Mouse (Mus musculus): ENCODE results near the gene Fam217b. TPM values are rescaled to one million over a fixed set of nuclear protein-coding genes. Genes with fewer than 3 reads are reported as not detected.

Gene Fam217b
- polyA plus RNA-seq, 1 experiment from 2014 or later, result 5.5 TPM

DNA sequence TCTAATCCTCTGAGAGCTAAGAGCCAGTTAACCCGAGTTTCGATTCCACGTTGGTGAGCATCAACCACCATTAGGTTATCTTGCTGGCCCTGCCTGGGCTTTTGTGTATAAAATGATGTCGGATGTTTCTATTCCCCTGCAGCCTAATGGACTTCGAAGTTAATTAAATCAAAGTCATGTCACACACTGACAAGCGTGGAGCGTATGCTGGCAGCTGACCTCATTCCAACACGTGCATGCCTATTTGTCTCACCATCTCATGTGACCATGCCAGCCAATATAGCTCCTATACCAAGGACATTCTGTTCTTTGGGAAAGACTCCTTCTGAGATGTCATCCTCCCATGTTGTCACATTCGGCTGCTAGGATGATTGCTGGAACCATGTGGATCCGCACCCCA lies 59.6 kb downstream of the Fam217b start:
- Histone ChIP-seq H3K4me2 (ENCODE audit: low read depth, low read length) (no peak overlapping the region), H3K4me3 (ENCODE audit: low read depth, low read length) (no peak overlapping the region), H3K27me3 (ENCODE audit: control insufficient read depth, insufficient read depth, low read length) (no peaks in the 10 kb centered on the region), H3K27ac (replicated peaks; ENCODE audit: low read depth, low read length) (no peak overlapping the region), H3K9ac (replicated peaks; ENCODE audit: low read length) (no peak overlapping the region), H3K4me1 (ENCODE audit: control insufficient read depth, insufficient read depth, low read length) (no peaks in the 10 kb centered on the region), H3K36me3 (replicated peaks; ENCODE audit: control insufficient read depth, insufficient read depth, low read depth, low read length) (no peaks in the 10 kb centered on the region), H3K9me3 (replicated peaks; ENCODE audit: control insufficient read depth, low read length) (no peaks in the 10 kb centered on the region)
- 82% methylated on average over 10 of the region's 10 CpGs for WGBS
- ATAC-seq (replicated peaks; ENCODE audit: insufficient number of reproducible peaks, low FRiP score, low TSS enrichment, low read depth) (no peak), DNase-seq (ENCODE audit: low spot score) (no peak)

Other genes with a start within 250 kb of the Fam217b start
- gene Sycp2, start 6.8 kb upstream of the Fam217b start, polyA plus RNA-seq (2014; fragmentation: Nextera tagmentation; extraction: Ambion mirVana), result 0.06 and 0.07 TPM in 2 replicates
- gene Ppp1r3d, start 52 bp upstream of the Fam217b start, polyA plus RNA-seq (2014; fragmentation: Nextera tagmentation; extraction: Ambion mirVana), result 3.5 and 3.8 TPM in 2 replicates
- 0.45 and 0.63 TPM in 2 replicates for gene Cdh26, start 16.0 kb downstream of the Fam217b start, polyA plus RNA-seq (2014; fragmentation: Nextera tagmentation; extraction: Ambion mirVana)